Mouse (Mus musculus) C2C12 (cell line): ENCODE results near the gene Nampt.

Experiments
- CTCF ChIP-seq: IDR thresholded peaks from one replicate; pipeline ENCODE4 v1.5.1; 2011; ENCODE audit not compliant: control insufficient read depth, insufficient read depth, insufficient read length
- MYOG ChIP-seq: IDR thresholded peaks from one replicate; pipeline ENCODE4 v1.6.1; 2011; ENCODE audit not compliant: control insufficient read depth, insufficient read length; ENCODE audit errors: extremely low read depth

GRCm38 (mm10) chr12:32860820-32861219 is 41.5 kb downstream of the Nampt start:
- TF ChIP-seq MYOG (no peak), CTCF (no peak)
